Mouse (Mus musculus) cerebellum, adult 2 months (tissue): Measurements from ENCODE around the gene Crygc.

ENCODE experiments used
- CTCF ChIP-seq: fragments of 200-500 bp; IDR thresholded peaks from 2 replicates; pipeline ENCODE4 v1.5.1; 2011; ENCODE audit warnings: low read depth, mild to moderate bottlenecking, control low read depth, low read length, moderate library complexity, borderline replicate concordance; ENCODE audit not compliant: insufficient read depth
- POLR2A ChIP-seq: fragments of 200-500 bp; IDR thresholded peaks from 2 replicates; pipeline ENCODE4 v1.6.1; 2011; ENCODE audit warnings: low read length, control low read depth, borderline replicate concordance; ENCODE audit not compliant: insufficient read depth

GRCm38 (mm10) chr1:65091566-65091965 is 18.1 kb upstream of the Crygc start:
- TF ChIP-seq CTCF: no peak
- no peak for TF ChIP-seq POLR2A
